In the genomic region with DNA sequence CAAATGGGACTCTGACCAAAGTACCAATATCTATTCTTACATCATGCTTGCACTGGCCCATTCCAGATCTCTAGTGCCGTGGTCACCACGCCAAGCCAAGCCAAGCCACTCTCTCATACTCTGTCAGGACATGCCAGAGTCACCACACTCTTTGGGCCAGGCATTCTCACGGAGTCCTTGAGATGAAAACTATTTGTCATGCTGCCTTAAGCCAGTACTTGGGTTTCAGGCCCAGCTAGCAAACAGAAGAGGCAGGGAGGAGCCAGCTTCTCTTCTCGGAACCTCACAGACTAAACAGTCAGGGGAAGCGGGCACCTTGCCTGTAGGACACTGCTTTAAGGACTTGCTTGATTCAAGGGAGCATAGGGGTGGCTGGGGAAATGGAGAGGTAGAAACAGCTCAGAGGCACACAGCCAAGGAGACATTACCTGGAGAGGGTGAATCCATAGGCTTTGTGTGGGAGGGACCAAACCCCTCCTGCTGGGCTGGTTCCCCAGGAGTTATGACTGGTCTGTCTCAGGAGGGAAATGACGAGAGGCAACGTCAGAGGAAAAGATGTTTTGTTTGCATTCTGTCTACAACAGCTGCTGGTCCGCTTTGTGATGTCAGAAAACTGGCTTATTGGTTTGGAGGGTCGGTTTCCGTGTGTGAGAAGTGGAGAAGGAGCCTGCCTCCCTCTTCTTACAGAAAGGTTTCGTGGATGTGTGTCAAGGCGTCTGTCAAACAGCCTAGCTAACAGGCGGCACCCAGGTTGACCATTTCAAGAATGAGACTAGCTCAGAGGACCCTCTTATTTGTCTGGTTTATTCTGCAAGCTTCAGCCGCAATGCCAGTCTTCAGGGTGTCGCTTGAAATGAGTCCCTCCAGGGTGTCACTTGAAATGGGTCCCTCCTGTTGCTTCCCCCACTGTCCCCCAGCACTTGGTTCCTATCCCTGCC, we compare ENCODE assay signal across 17 mouse cellular contexts. TPM values are rescaled to one million over a fixed set of nuclear protein-coding genes. Genes with fewer than 3 reads are reported as not detected.
DNase-seq lines count a peak whose midpoint lies in the region; ATAC-seq and TF ChIP-seq lines count a peak whose summit lies in the region.
"Had no signal": no experiment of that assay in that cellular context is flagged by ENCODE, and none has a peak within 500 bp of the region (broad histone marks: within the 10 kb centered on the region; RNA-seq: fewer than 3 reads in every experiment).

No protein-coding gene starts in this region.

- H3K27ac ChIP-seq in liver, adult 2 months (replicated peaks; ENCODE audit: insufficient read depth, low read depth, low read length), result 0 out of 2 replicates have a peak overlapping the region, but pooled peaks have one; percentile 7
- 0 out of 2 replicates have a peak overlapping the region, but pooled peaks have one; percentile 54 for H3K27ac ChIP-seq in lung, embryonic 14.5 days (ENCODE audit: low read depth)
- H3K27ac ChIP-seq in stomach, embryonic 16.5 days (ENCODE audit: low read length), result peak overlapping the region; percentile 40; the same call in 1 of the 2 replicates
- no peak overlapping the region for H3K27ac ChIP-seq in hindbrain, embryonic 10.5 days
- H3K27ac ChIP-seq: forebrain, embryonic 13.5 days; heart, embryonic 13.5 days; limb, embryonic 13.5 days; neural tube, embryonic 13.5 days had no signal

- peaks cover 2% of the 10 kb centered on the region; the same call in 1 of the 2 replicates for H3K36me3 ChIP-seq in liver, adult 2 months (ENCODE audit: control insufficient read depth, insufficient read depth, low read length)
- H3K36me3 ChIP-seq in lung, embryonic 14.5 days (ENCODE audit: insufficient read depth), result no peaks in the 10 kb centered on the region
- H3K36me3 ChIP-seq in stomach, embryonic 16.5 days (ENCODE audit: control insufficient read depth, insufficient read depth, low read length), result no peaks in the 10 kb centered on the region
- H3K36me3 ChIP-seq in hindbrain, embryonic 10.5 days, result no peaks in the 10 kb centered on the region
- H3K36me3 ChIP-seq: heart, embryonic 13.5 days; limb, embryonic 13.5 days; neural tube, embryonic 13.5 days had no signal

- H3K9ac ChIP-seq in liver, adult 2 months (ENCODE audit: low read depth, low read length), result 0 out of 2 replicates have a peak overlapping the region, but pooled peaks have one; percentile 19
- H3K9ac ChIP-seq in lung, embryonic 14.5 days, result no peak overlapping the region
- no peak overlapping the region; the same call in 1 of the 2 replicates for H3K9ac ChIP-seq in stomach, embryonic 16.5 days (ENCODE audit: low read length)
- H3K9ac ChIP-seq: forebrain, embryonic 13.5 days; heart, embryonic 13.5 days; limb, embryonic 13.5 days; neural tube, embryonic 13.5 days had no signal

- no peak for TF ChIP-seq POLR2A in liver, adult 2 months (IDR thresholded peaks at IDR 0.05; ENCODE audit: extremely low read depth, insufficient read depth, low read length)

- H3K9me3 ChIP-seq in lung, embryonic 14.5 days (ENCODE audit: low read depth, low read length), result no peaks in the 10 kb centered on the region
- no peaks in the 10 kb centered on the region for H3K9me3 ChIP-seq in stomach, embryonic 16.5 days (replicated peaks; ENCODE audit: control insufficient read depth, low read length)
- no peaks in the 10 kb centered on the region for H3K9me3 ChIP-seq in hindbrain, embryonic 10.5 days
- H3K9me3 ChIP-seq: forebrain, embryonic 13.5 days; heart, embryonic 13.5 days; limb, embryonic 13.5 days; neural tube, embryonic 13.5 days had no signal

- no peak for TF ChIP-seq CTCF in liver, adult 2 months (IDR thresholded peaks at IDR 0.05; ENCODE audit: low read depth, low read length)
- no peak for TF ChIP-seq CTCF in lung, embryonic 14.5 days (IDR thresholded peaks at IDR 0.05; ENCODE audit: low read depth)

- no peaks in the 10 kb centered on the region for H3K79me2 ChIP-seq in liver, adult 2 months (ENCODE audit: control insufficient read depth, insufficient read depth, low read length)

- no peak for ATAC-seq in lung, embryonic 14.5 days (ENCODE audit: insufficient read depth)
- ATAC-seq in stomach, embryonic 16.5 days (ENCODE audit: insufficient read depth, low FRiP score), result no peak
- ATAC-seq in megakaryocyte, adult 5-6 weeks (ENCODE audit: poor library complexity, severe bottlenecking), result no peak
- ATAC-seq: forebrain, embryonic 13.5 days had no signal

- peak; percentile 79 for DNase-seq in liver, adult 2 months (ENCODE audit: extremely low read depth, low read depth, low spot score)
- DNase-seq in liver, result no peak
- peak; percentile 53 for DNase-seq in adrenal gland, postnatal 10 days
- peak; percentile 32 for DNase-seq in lung, embryonic 14.5 days
- DNase-seq in hindbrain, embryonic 10.5 days (ENCODE audit: low spot score), result no peak
- DNase-seq: cerebellum, postnatal 14 days; gastrocnemius, postnatal 10 days had no signal

- H3K4me1 ChIP-seq in liver, adult 2 months (ENCODE audit: control insufficient read depth, insufficient read depth, low read length), result peaks cover 14% of the 10 kb centered on the region
- peaks cover 10% of the 10 kb centered on the region for H3K4me1 ChIP-seq in lung, embryonic 14.5 days (ENCODE audit: insufficient read depth)
- peaks cover 4% of the 10 kb centered on the region for H3K4me1 ChIP-seq in stomach, embryonic 16.5 days (ENCODE audit: control insufficient read depth, insufficient read depth, low read length)
- peaks cover 22% of the 10 kb centered on the region for H3K4me1 ChIP-seq in hindbrain, embryonic 10.5 days (replicated peaks)

- no peak overlapping the region for H3K4me2 ChIP-seq in lung, embryonic 14.5 days
- no peak overlapping the region for H3K4me2 ChIP-seq in stomach, embryonic 16.5 days (ENCODE audit: low read depth, low read length)
- H3K4me2 ChIP-seq: forebrain, embryonic 13.5 days; heart, embryonic 13.5 days; limb, embryonic 13.5 days; neural tube, embryonic 13.5 days had no signal

- H3K27me3 ChIP-seq in liver, adult 2 months (ENCODE audit: control insufficient read depth, insufficient read depth, low read length), result no peaks in the 10 kb centered on the region
- peaks cover 24% of the 10 kb centered on the region for H3K27me3 ChIP-seq in lung, embryonic 14.5 days (ENCODE audit: insufficient read depth, low read length)
- peaks cover 9% of the 10 kb centered on the region; the same call in 1 of the 2 replicates for H3K27me3 ChIP-seq in stomach, embryonic 16.5 days (ENCODE audit: control insufficient read depth, insufficient read depth, low read length)
- peaks cover 74% of the 10 kb centered on the region for H3K27me3 ChIP-seq in hindbrain, embryonic 10.5 days (ENCODE audit: insufficient read depth, poor library complexity, severe bottlenecking)

- 65% methylated on average over 15 of the region's 15 CpGs for WGBS in liver, adult 2 months
- 43% methylated on average over 15 of the region's 15 CpGs for WGBS in lung, embryonic 14.5 days
- WGBS in stomach, embryonic 16.5 days, result 50% methylated on average over 15 of the region's 15 CpGs
- WGBS in hindbrain, embryonic 10.5 days, result 68% methylated on average over 15 of the region's 15 CpGs

- H3K4me3 ChIP-seq in liver, adult 2 months (ENCODE audit: insufficient read depth, low read depth, low read length), result no peak overlapping the region
- H3K4me3 ChIP-seq in lung, embryonic 14.5 days (ENCODE audit: low read depth, low read length), result no peak overlapping the region
- H3K4me3 ChIP-seq in stomach, embryonic 16.5 days (replicated peaks; ENCODE audit: low read length), result no peak overlapping the region
- no peak overlapping the region for H3K4me3 ChIP-seq in hindbrain, embryonic 10.5 days
- H3K4me3 ChIP-seq: forebrain, embryonic 13.5 days; heart, embryonic 13.5 days; limb, embryonic 13.5 days; neural tube, embryonic 13.5 days had no signal

RNA-seq across cellular contexts. Expression of a gene that starts 1.2 kb away (rescaled TPM):
- 3.0 and 6.7 TPM in 2 replicates for total RNA-seq in liver, adult 2 months (2014; rRNA removed)
- 16.5 and 24.8 TPM in 2 replicates for polyA plus RNA-seq in liver, adult 2 months (2012; rRNA removed)
- 1 to 10 TPM in 1 of 2 experiments, under 1 TPM in 1; 0.84 to 1.2 TPM for total RNA-seq in adrenal gland, postnatal 10 days (2021)
- 1.8 and 2.2 TPM in 2 replicates for polyA plus RNA-seq in lung, embryonic 14.5 days (2014; fragmentation: Nextera tagmentation; extraction: Ambion mirVana)
- polyA plus RNA-seq in stomach, embryonic 16.5 days (2015; fragmentation: Nextera tagmentation; extraction: Ambion mirVana), result 5.8 and 9.7 TPM in 2 replicates
- polyA plus RNA-seq in hindbrain, embryonic 10.5 days (2016; fragmentation: Nextera tagmentation; extraction: Ambion mirVana), result 0.40 and 0.42 TPM in 2 replicates
- total RNA-seq in megakaryocyte, adult 5-6 weeks (2015), result 9.0 and 9.5 TPM in 2 replicates
- 0.99 and 1.6 TPM in 2 replicates for total RNA-seq in megakaryocyte, adult 5-6 weeks (2017)
- total RNA-seq: CH12.LX had no signal

RNA-seq across cellular contexts. Expression of a gene that starts 5.6 kb away (rescaled TPM):
- 55.9 and 57.1 TPM in 2 replicates for total RNA-seq in liver, adult 2 months (2014; rRNA removed)
- 102 and 106 TPM in 2 replicates for polyA plus RNA-seq in liver, adult 2 months (2012; rRNA removed)
- 10 to 100 TPM; 64.5 to 70.3 TPM for total RNA-seq in adrenal gland, postnatal 10 days (2021)
- 73.7 and 81.7 TPM in 2 replicates for polyA plus RNA-seq in lung, embryonic 14.5 days (2014; fragmentation: Nextera tagmentation; extraction: Ambion mirVana)
- 69.4 and 73.1 TPM in 2 replicates for polyA plus RNA-seq in stomach, embryonic 16.5 days (2015; fragmentation: Nextera tagmentation; extraction: Ambion mirVana)
- 21.0 and 22.7 TPM in 2 replicates for polyA plus RNA-seq in hindbrain, embryonic 10.5 days (2016; fragmentation: Nextera tagmentation; extraction: Ambion mirVana)
- 30.0 and 30.6 TPM in 2 replicates for total RNA-seq in megakaryocyte, adult 5-6 weeks (2015)
- 57.1 and 59.9 TPM in 2 replicates for total RNA-seq in megakaryocyte, adult 5-6 weeks (2017)
- total RNA-seq: CH12.LX had no signal

RNA-seq across cellular contexts. Expression of a gene that starts 29.9 kb away (rescaled TPM):
- 21.0 and 28.6 TPM in 2 replicates for total RNA-seq in liver, adult 2 months (2014; rRNA removed)
- 89.3 and 110 TPM in 2 replicates for polyA plus RNA-seq in liver, adult 2 months (2012; rRNA removed)
- 100 to 1,000 TPM; 168 to 190 TPM for total RNA-seq in adrenal gland, postnatal 10 days (2021)
- 82.5 and 83.3 TPM in 2 replicates for polyA plus RNA-seq in lung, embryonic 14.5 days (2014; fragmentation: Nextera tagmentation; extraction: Ambion mirVana)
- 82.6 and 91.1 TPM in 2 replicates for polyA plus RNA-seq in stomach, embryonic 16.5 days (2015; fragmentation: Nextera tagmentation; extraction: Ambion mirVana)
- polyA plus RNA-seq in hindbrain, embryonic 10.5 days (2016; fragmentation: Nextera tagmentation; extraction: Ambion mirVana), result 26.8 and 27.1 TPM in 2 replicates
- 96.4 and 101 TPM in 2 replicates for total RNA-seq in megakaryocyte, adult 5-6 weeks (2015)
- 90.2 and 116 TPM in 2 replicates for total RNA-seq in megakaryocyte, adult 5-6 weeks (2017)

RNA-seq across cellular contexts. Expression of a gene that starts 33.4 kb away (rescaled TPM):
- not detected in 2 replicates for total RNA-seq in liver, adult 2 months (2014; rRNA removed)
- 0.12 TPM in 1 of 2 replicates, not detected in the other for polyA plus RNA-seq in liver, adult 2 months (2012; rRNA removed)
- total RNA-seq in adrenal gland, postnatal 10 days (2021), result not detected
- polyA plus RNA-seq in lung, embryonic 14.5 days (2014; fragmentation: Nextera tagmentation; extraction: Ambion mirVana), result 0.24 and 0.32 TPM in 2 replicates
- 0.26 TPM in 1 of 2 replicates, not detected in the other for polyA plus RNA-seq in stomach, embryonic 16.5 days (2015; fragmentation: Nextera tagmentation; extraction: Ambion mirVana)
- 0.17 TPM in 1 of 2 replicates, not detected in the other for polyA plus RNA-seq in hindbrain, embryonic 10.5 days (2016; fragmentation: Nextera tagmentation; extraction: Ambion mirVana)
- not detected in 2 replicates for total RNA-seq in megakaryocyte, adult 5-6 weeks (2015)
- total RNA-seq in megakaryocyte, adult 5-6 weeks (2017), result not detected in 2 replicates
- total RNA-seq: CH12.LX; gastrocnemius, postnatal 10 days; megakaryocyte progenitor cell, adult 5-6 weeks had no signal
- polyA plus RNA-seq: embryonic facial prominence, embryonic 11.5 days; forebrain, embryonic 13.5 days; hindbrain, embryonic 11.5 days; neural tube, embryonic 13.5 days had no signal

Comparison
In these comparisons a context has a peak if more than half of its experiments do, and no peak if none do; other contexts are left out.
1. DNase-seq: peak in liver, adult 2 months (single experiment), adrenal gland, postnatal 10 days (single experiment) and lung, embryonic 14.5 days (single experiment); none in liver (single experiment) and hindbrain, embryonic 10.5 days (single experiment).